Mouse (Mus musculus): ENCODE results near the gene Btbd17. TPM values are rescaled to one million over a fixed set of nuclear protein-coding genes. Genes with fewer than 3 reads are reported as not detected.

Gene Btbd17
- 18.5 and 19.4 TPM in 2 replicates for polyA plus RNA-seq (2015; fragmentation: Nextera tagmentation; extraction: Ambion mirVana)

DNA sequence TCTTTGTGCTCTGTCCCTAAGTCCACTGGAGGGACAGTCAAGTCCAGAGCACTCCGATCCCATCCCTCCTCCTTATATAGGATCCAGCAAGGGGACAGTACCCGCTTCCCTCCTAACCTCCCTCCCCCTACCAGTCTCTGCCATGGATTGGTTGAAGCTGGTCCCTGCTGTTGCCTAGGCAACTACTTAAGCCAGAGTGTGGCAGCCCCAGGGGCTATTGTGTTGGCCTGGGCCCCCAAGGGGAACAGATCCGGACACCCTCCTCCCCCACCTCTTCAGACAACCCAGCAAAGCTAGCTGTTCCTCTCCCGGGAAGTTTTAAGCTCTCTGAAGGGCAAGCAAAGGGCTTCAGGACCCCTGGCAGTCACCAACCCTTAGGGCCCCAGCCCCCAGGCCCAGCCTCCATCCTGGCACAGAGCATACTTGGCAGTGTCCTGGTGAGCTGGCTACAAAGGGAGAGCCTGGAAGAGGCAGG is at the start of gene Btbd17:
TSS of gene Btbd17 (minus strand) at position 98 of the 475 bp plus-strand sequence.
- no peaks in the 10 kb centered on the region for H3K36me3 ChIP-seq (ENCODE audit: control insufficient read depth, insufficient read depth)
- peak within 1 kb of the TSS; percentile 46 for H3K4me2 ChIP-seq (ENCODE audit: low read length)
- peaks cover 53% of the 10 kb centered on the region for H3K4me1 ChIP-seq (replicated peaks; ENCODE audit: control insufficient read depth, insufficient read depth, low read length)
- peak within 1 kb of the TSS; percentile 94 for H3K27ac ChIP-seq (ENCODE audit: low read length)
- H3K27me3 ChIP-seq (replicated peaks; ENCODE audit: control insufficient read depth, insufficient read depth, low read length), result no peaks in the 10 kb centered on the region
- no peaks in the 10 kb centered on the region for H3K9me3 ChIP-seq (ENCODE audit: control insufficient read depth, low read length)
- H3K9ac ChIP-seq (replicated peaks; ENCODE audit: low read depth, low read length), result peak within 1 kb of the TSS; percentile 41
- peak; percentile 80 for ATAC-seq
- WGBS, result 0% methylated on average over 4 of the region's 4 CpGs
- H3K4me3 ChIP-seq (replicated peaks; ENCODE audit: low read length), result peak within 1 kb of the TSS; percentile 40

DNA sequence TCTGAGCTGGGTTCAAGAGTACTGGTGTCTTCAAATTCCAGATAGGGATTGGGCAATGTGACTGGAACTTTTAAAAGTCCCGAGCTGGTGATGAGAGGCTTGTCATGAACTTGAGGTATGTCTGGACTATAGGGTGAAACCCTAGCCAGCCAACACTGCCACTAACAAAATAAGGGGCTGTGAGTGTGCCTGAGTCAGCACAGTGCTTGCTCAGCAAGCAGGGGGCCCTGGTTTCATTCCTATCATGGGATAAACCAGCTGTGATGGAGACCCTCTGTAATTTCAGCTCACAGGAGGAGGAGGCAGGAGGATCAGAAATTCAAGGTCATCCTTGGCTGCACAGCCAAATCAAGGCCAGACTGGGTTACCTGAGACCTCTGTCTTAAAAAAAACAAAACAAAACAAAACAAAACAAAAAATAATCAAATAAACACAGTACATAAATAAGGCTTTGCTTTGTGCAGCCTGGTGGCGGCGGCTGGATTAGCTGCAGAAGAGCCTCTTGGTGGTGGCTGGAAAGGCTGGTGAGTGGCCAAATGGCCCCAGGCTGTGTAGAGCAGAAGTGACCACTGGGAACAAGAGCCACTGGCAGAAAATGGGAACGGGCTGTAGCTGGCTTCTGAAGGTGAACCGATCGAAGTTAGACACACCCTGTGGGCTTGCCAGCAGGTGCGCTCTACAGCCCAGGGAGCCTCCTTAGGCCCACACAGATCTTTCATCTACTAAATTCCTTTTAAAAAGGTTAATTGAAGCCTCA is 48.9 kb upstream of the Btbd17 start:
- Histone ChIP-seq H3K9me3 (ENCODE audit: control insufficient read depth, low read length) (no peaks in the 10 kb centered on the region), H3K36me3 (ENCODE audit: control insufficient read depth, insufficient read depth) (no peaks in the 10 kb centered on the region), H3K9ac (replicated peaks; ENCODE audit: low read depth, low read length) (no peak overlapping the region), H3K4me2 (ENCODE audit: low read length) (no peak overlapping the region), H3K27ac (ENCODE audit: low read length) (no peak overlapping the region), H3K27me3 (replicated peaks; ENCODE audit: control insufficient read depth, insufficient read depth, low read length) (peaks cover 13% of the 10 kb centered on the region), H3K4me1 (replicated peaks; ENCODE audit: control insufficient read depth, insufficient read depth, low read length) (peaks cover 5% of the 10 kb centered on the region), H3K4me3 (replicated peaks; ENCODE audit: low read length) (no peak overlapping the region)
- no peak for ATAC-seq
- 73% methylated on average over 7 of the region's 7 CpGs for WGBS

DNA sequence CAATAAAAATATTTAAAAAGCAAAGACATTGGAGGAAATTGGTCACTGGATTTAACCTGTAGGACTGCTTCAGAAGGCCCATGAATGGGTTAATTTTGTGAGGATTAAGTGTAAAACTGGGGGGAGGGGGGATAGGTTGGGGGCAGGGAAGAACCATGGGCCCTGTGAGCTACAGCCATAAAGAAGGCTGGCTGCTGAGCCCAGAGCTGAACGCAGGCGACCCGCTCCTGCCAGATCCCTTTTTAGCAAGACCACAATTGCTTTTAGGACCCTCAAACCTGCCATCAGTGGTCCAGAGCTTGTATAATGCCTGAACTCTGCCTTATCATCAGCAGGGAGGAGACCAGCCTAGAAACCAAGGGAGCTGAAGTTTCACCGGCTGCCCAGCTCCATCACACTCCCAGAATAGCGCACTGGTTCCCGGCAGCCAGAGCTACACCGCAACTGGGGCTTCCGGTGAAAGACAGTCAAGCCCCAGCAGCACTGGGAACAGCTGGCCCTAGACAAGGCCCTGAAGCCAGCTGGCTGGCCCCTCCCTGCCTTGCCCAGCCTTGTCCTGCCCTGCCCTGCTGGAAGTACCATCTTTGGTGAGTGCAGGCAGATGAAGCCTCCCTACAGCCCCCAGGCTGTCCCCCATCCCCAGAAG is 48.2 kb upstream of the Btbd17 start:
- H3K4me1 ChIP-seq (replicated peaks; ENCODE audit: control insufficient read depth, insufficient read depth, low read length), result peaks cover 5% of the 10 kb centered on the region
- no peaks in the 10 kb centered on the region for H3K9me3 ChIP-seq (ENCODE audit: control insufficient read depth, low read length)
- H3K36me3 ChIP-seq (ENCODE audit: control insufficient read depth, insufficient read depth), result no peaks in the 10 kb centered on the region
- H3K27me3 ChIP-seq (replicated peaks; ENCODE audit: control insufficient read depth, insufficient read depth, low read length), result peaks cover 6% of the 10 kb centered on the region
- H3K27ac ChIP-seq (ENCODE audit: low read length), result no peak overlapping the region
- H3K9ac ChIP-seq (replicated peaks; ENCODE audit: low read depth, low read length), result no peak overlapping the region
- H3K4me3 ChIP-seq (replicated peaks; ENCODE audit: low read length), result no peak overlapping the region
- H3K4me2 ChIP-seq (ENCODE audit: low read length), result no peak overlapping the region
- ATAC-seq, result no peak
- 10% methylated on average over 8 of the region's 8 CpGs for WGBS

DNA sequence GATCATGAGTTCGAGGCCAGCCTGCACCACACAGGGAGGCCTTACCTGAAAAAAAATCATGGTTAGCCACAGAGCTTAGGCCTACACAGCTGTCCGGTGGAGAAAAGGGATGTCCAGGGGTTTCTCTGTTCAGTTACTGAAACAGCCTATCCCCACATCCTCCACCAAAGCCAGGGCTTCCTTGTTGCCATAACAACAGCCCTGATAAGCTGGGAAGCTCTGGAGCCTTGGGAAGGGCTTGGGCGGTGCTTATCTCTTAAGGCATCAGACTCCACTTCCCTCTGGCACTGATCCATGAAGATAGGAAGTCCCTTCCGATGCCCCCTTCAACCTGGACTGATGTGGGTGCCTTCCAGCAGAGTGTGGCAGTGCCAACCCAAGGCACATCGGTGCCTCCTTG is 37.4 kb upstream of the Btbd17 start:
- H3K9me3 ChIP-seq (ENCODE audit: control insufficient read depth, low read length), result no peaks in the 10 kb centered on the region
- no peaks in the 10 kb centered on the region for H3K27me3 ChIP-seq (replicated peaks; ENCODE audit: control insufficient read depth, insufficient read depth, low read length)
- H3K4me2 ChIP-seq (ENCODE audit: low read length), result no peak overlapping the region
- H3K4me3 ChIP-seq (replicated peaks; ENCODE audit: low read length), result no peak overlapping the region
- H3K36me3 ChIP-seq (ENCODE audit: control insufficient read depth, insufficient read depth), result no peaks in the 10 kb centered on the region
- ATAC-seq, result no peak
- no peak overlapping the region for H3K9ac ChIP-seq (replicated peaks; ENCODE audit: low read depth, low read length)
- peaks cover 22% of the 10 kb centered on the region for H3K4me1 ChIP-seq (replicated peaks; ENCODE audit: control insufficient read depth, insufficient read depth, low read length)
- 59% methylated on average over 5 of the region's 5 CpGs for WGBS
- H3K27ac ChIP-seq (ENCODE audit: low read length), result no peak overlapping the region

DNA sequence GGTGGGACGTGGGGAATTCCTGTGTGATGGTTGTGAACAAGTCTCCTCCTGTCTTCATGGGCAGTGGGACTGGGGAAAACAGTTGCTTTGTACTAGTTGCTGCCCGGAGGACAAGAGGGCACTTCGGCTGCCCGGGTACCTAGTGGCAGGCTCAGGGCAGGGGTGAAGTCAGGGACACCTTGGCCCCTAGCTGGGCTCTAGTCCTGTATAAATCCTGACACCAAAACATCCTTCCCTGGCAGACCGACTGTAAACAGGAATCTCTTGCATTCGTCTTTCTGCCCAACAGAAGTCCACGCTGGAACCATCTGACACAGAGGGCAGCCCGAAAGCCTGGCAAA is 34.7 kb upstream of the Btbd17 start:
- 17% methylated on average over 8 of the region's 8 CpGs for WGBS
- no peak for ATAC-seq

DNA sequence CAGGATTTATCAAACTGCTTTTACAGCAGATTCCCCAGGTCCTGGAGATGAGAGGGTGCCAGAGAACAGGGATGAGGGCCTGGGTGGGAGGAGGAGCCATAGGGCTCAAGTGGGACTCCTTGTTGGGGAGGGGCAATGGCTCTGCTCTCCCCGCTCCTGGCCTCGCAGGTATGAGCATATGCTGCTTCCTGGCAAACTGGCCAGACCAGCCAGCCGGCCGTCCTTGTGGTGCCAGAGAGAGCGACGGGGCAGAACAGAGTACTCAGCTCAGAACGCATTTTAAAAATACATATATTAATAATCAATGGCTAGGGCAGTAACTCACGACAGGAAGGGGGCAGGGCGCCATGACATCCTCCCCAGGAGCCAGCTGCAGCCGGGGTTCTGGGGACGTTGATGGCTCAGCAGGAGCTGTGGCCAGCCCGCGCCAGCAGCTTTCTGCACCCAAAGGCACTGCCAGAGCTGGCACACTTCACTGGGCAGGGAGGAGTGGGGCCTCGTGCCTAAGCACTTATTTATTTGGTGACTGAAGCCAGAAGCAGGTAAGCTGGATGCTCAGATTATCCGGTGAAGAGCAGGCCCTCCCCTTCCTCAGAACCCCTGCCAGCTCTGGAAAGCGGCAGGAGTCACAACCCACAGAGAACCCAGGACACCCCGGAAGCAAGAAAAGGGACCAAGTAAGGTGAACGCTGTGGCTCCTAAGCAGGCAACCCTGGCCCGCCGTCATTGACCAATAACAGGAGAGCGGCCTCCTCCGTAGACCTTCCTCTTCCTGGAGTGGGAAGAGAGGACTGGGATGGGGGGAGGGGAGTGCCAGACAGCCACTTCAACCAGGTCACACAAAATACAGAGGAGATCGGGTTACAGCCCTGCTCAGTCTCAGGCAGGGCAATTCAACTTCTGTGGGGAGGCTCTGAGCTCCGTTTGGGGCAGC is 34.0 kb upstream of the Btbd17 start:
- Histone ChIP-seq H3K9ac (replicated peaks; ENCODE audit: low read depth, low read length) (peak overlapping the region; percentile 19; the same call in 1 of the 2 replicates), H3K4me3 (replicated peaks; ENCODE audit: low read length) (no peak overlapping the region)

More for the DNA sequence above, 34.7 kb upstream of the Btbd17 start:
- H3K4me3 ChIP-seq (replicated peaks; ENCODE audit: low read length), result no peak overlapping the region
- no peak overlapping the region for H3K27ac ChIP-seq (ENCODE audit: low read length)
- H3K4me2 ChIP-seq (ENCODE audit: low read length), result no peak overlapping the region
- H3K36me3 ChIP-seq (ENCODE audit: control insufficient read depth, insufficient read depth), result no peaks in the 10 kb centered on the region
- H3K9ac ChIP-seq (replicated peaks; ENCODE audit: low read depth, low read length), result no peak overlapping the region
- H3K27me3 ChIP-seq (replicated peaks; ENCODE audit: control insufficient read depth, insufficient read depth, low read length), result no peaks in the 10 kb centered on the region
- H3K4me1 ChIP-seq (replicated peaks; ENCODE audit: control insufficient read depth, insufficient read depth, low read length), result peaks cover 23% of the 10 kb centered on the region
- H3K9me3 ChIP-seq (ENCODE audit: control insufficient read depth, low read length), result no peaks in the 10 kb centered on the region

DNA sequence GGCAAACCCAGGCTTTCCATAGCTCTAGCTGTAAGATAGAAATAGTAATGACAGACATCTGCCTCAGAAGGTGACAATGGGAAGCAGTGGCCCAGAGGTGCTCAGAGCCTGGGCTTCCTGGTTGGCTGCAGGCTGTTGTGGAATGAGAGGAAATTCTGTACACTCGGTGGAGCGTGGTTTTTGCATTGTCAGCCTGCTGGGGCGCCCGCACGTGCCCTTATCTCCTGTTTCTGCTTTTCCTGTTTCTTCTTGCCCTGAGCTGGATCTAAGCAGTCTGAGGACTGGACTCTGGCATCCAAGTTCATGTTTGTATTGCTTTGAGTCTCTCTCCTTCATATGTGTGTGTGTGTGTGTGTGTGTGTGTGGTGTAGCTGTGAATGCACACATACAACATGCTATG is 30.9 kb upstream of the Btbd17 start:
- Histone ChIP-seq H3K4me2 (ENCODE audit: low read length) (no peak overlapping the region), H3K4me3 (replicated peaks; ENCODE audit: low read length) (no peak overlapping the region), H3K36me3 (ENCODE audit: control insufficient read depth, insufficient read depth) (no peaks in the 10 kb centered on the region), H3K9me3 (ENCODE audit: control insufficient read depth, low read length) (no peaks in the 10 kb centered on the region), H3K4me1 (replicated peaks; ENCODE audit: control insufficient read depth, insufficient read depth, low read length) (peaks cover 40% of the 10 kb centered on the region), H3K9ac (replicated peaks; ENCODE audit: low read depth, low read length) (no peak overlapping the region), H3K27me3 (replicated peaks; ENCODE audit: control insufficient read depth, insufficient read depth, low read length) (no peaks in the 10 kb centered on the region), H3K27ac (ENCODE audit: low read length) (no peak overlapping the region)
- 77% methylated on average over 5 of the region's 5 CpGs for WGBS
- no peak for ATAC-seq

More for the DNA sequence above, 34.0 kb upstream of the Btbd17 start:
- Histone ChIP-seq H3K27me3 (replicated peaks; ENCODE audit: control insufficient read depth, insufficient read depth, low read length) (no peaks in the 10 kb centered on the region), H3K27ac (ENCODE audit: low read length) (peak overlapping the region; percentile 15; the same call in 1 of the 2 replicates), H3K4me1 (replicated peaks; ENCODE audit: control insufficient read depth, insufficient read depth, low read length) (peaks cover 23% of the 10 kb centered on the region), H3K4me2 (ENCODE audit: low read length) (peak overlapping the region; percentile 32), H3K36me3 (ENCODE audit: control insufficient read depth, insufficient read depth) (no peaks in the 10 kb centered on the region), H3K9me3 (ENCODE audit: control insufficient read depth, low read length) (no peaks in the 10 kb centered on the region)
- 5% methylated on average over 24 of the region's 24 CpGs for WGBS
- peak; percentile 49 for ATAC-seq

DNA sequence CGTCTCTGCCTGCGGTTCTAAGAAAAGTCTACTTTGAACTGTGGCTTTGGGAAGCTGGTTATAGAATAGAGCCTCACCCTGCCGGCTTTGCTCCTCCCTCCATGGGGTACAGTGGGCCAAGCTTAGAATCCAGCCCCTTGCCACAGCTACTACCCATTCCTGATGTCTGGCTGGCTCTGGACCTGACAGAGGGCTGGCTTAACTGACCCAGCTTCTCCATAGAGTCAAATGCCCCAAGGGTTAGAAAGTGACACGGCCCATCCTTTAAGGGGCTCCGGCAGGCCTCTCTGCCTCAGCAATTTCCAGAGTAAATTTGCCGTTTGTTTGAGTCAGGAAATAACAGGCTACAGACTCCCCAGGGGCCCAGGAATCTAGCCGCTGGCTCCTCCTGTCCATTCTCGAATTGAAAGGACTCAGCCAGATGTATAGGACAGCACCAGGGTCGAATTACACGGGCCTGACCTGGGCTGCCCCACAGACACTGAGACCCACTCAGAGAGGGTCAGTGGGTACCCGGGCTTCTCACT is 27.5 kb upstream of the Btbd17 start:
- Histone ChIP-seq H3K27me3 (replicated peaks; ENCODE audit: control insufficient read depth, insufficient read depth, low read length) (no peaks in the 10 kb centered on the region), H3K4me3 (replicated peaks; ENCODE audit: low read length) (no peak overlapping the region), H3K27ac (ENCODE audit: low read length) (peak overlapping the region; percentile 82), H3K9me3 (ENCODE audit: control insufficient read depth, low read length) (no peaks in the 10 kb centered on the region), H3K4me1 (replicated peaks; ENCODE audit: control insufficient read depth, insufficient read depth, low read length) (peaks cover 22% of the 10 kb centered on the region), H3K36me3 (ENCODE audit: control insufficient read depth, insufficient read depth) (no peaks in the 10 kb centered on the region), H3K4me2 (ENCODE audit: low read length) (0 out of 2 replicates have a peak overlapping the region, but pooled peaks have one; percentile 10), H3K9ac (replicated peaks; ENCODE audit: low read depth, low read length) (no peak overlapping the region)
- WGBS, result 2% methylated on average over 11 of the region's 11 CpGs
- peak; percentile 29 for ATAC-seq

Measured in forebrain, embryonic 16.5 days (tissue).